Mouse (Mus musculus) limb, embryonic 11.5 days (tissue): Measurements from ENCODE around the gene Hint2. TPM values are rescaled to one million over a fixed set of nuclear protein-coding genes. Genes with fewer than 3 reads are reported as not detected.

Source experiments
- ATAC-seq: fragments of 200-750 bp; cut with Nextera tagmentation; 2 replicates; pipeline ENCODE4 v1.8.0; 2017; ENCODE audit warnings: low read depth; ENCODE audit not compliant: insufficient number of reproducible peaks, low FRiP score, low TSS enrichment
- DNase-seq: peaks from one replicate; pipeline ENCODE4 v3.0.0-alpha.2; 2015; ENCODE audit warnings: low spot score
- H3K27ac ChIP-seq: fragments of 300-500 bp; sonication (generic); replicated peaks from 2 replicates; pipeline ENCODE4 v1.5.1; 2014; ENCODE audit warnings: low read depth, mild to moderate bottlenecking, low read length
- H3K27me3 ChIP-seq: fragments of 300-500 bp; sonication (generic); 2 replicates; pipeline ENCODE4 v1.6.1; 2014; ENCODE audit warnings: mild to moderate bottlenecking, low read length, mixed read lengths; ENCODE audit not compliant: control insufficient read depth, insufficient read depth
- H3K36me3 ChIP-seq: fragments of 300-500 bp; sonication (generic); 2 replicates; pipeline ENCODE4 v1.6.1; 2014; ENCODE audit warnings: mild to moderate bottlenecking, low read length, moderate library complexity, mixed read lengths; ENCODE audit not compliant: control insufficient read depth, insufficient read depth
- H3K4me1 ChIP-seq: fragments of 300-500 bp; sonication (generic); 2 replicates; pipeline ENCODE4 v1.6.1; 2014; ENCODE audit warnings: low read length, mixed read lengths; ENCODE audit not compliant: control insufficient read depth, insufficient read depth
- H3K4me2 ChIP-seq: fragments of 300-500 bp; sonication (generic); 2 replicates; pipeline ENCODE4 v1.6.1; 2014; ENCODE audit warnings: low read depth, mild to moderate bottlenecking, moderate library complexity; ENCODE audit not compliant: severe bottlenecking
- H3K4me3 ChIP-seq: fragments of 300-500 bp; sonication (generic); 2 replicates; pipeline ENCODE4 v1.5.1; 2014; ENCODE audit warnings: low read depth, low read length
- H3K9ac ChIP-seq: fragments of 300-500 bp; sonication (generic); 2 replicates; pipeline ENCODE4 v1.6.1; 2014; ENCODE audit warnings: mild to moderate bottlenecking, low read length
- H3K9me3 ChIP-seq: fragments of 300-500 bp; sonication (generic); 2 replicates; pipeline ENCODE4 v1.6.1; 2016; ENCODE audit warnings: low read length; ENCODE audit not compliant: control insufficient read depth
- WGBS: fragments of 180-500 bp; shearing (Covaris S2); extraction: QIAGEN DNeasy Blood & Tissue Kit; methylation state at CpG from one replicate; pipeline ENCODE4 v1.1.7; 2014; 5-methylcytosine and 5-hydroxymethylcytosine counted together
- polyA plus RNA-seq: library from polyadenylated mRNA; unstranded; fragments of >200 nt; fragmentation: Nextera tagmentation; extraction: Ambion mirVana; gene quantifications from 2 replicates; pipeline ENCODE4 v1.2.1, GENCODE M21; 2014

The Hint2 gene
- polyA plus RNA-seq, 1 experiment from 2014 or later = 71.4 TPM

- Histone ChIP-seq H3K4me1 (no peaks in the 10 kb centered on the region), H3K9me3 (no peaks in the 10 kb centered on the region), H3K36me3 (no peaks in the 10 kb centered on the region), H3K4me2 (no peak overlapping the region), H3K9ac (no peak overlapping the region), H3K27ac (no peak overlapping the region), H3K27me3 (no peaks in the 10 kb centered on the region), H3K4me3 (no peak overlapping the region)
- ATAC-seq (no peak), DNase-seq (no peak)
- 72% methylated on average over 5 of the region's 5 CpGs for WGBS
Measured at GRCm38 (mm10) chr4:43693806-43694241, 37.6 kb upstream of the Hint2 start.

GRCm38 (mm10) chr4:43691026-43691425, 34.8 kb upstream of the Hint2 start:
- H3K27me3 ChIP-seq = no peaks in the 10 kb centered on the region
- no peak overlapping the region for H3K9ac ChIP-seq
- 0 out of 2 replicates have a peak, but pooled peaks cover 2% of the 10 kb centered on the region for H3K36me3 ChIP-seq
- no peak overlapping the region for H3K4me2 ChIP-seq
- H3K4me3 ChIP-seq = no peak overlapping the region
- H3K27ac ChIP-seq = no peak overlapping the region
- no peaks in the 10 kb centered on the region for H3K4me1 ChIP-seq
- ATAC-seq (no peak), DNase-seq (no peak)
- 87% methylated on average over 5 of the region's 5 CpGs for WGBS
- no peaks in the 10 kb centered on the region for H3K9me3 ChIP-seq

GRCm38 (mm10) chr4:43690021-43690420, 33.8 kb upstream of the Hint2 start:
- no peak overlapping the region for H3K4me3 ChIP-seq
- no peak overlapping the region for H3K4me2 ChIP-seq
- ATAC-seq = no peak
- no peaks in the 10 kb centered on the region for H3K4me1 ChIP-seq
- H3K36me3 ChIP-seq = 0 out of 2 replicates have a peak, but pooled peaks cover 2% of the 10 kb centered on the region
- no peak for DNase-seq
- WGBS = 95% methylated on average over 17 of the region's 17 CpGs
- no peaks in the 10 kb centered on the region for H3K27me3 ChIP-seq
- H3K9me3 ChIP-seq = no peaks in the 10 kb centered on the region
- no peak overlapping the region for H3K9ac ChIP-seq
- no peak overlapping the region for H3K27ac ChIP-seq

GRCm38 (mm10) chr4:43679416-43680043, 23.3 kb upstream of the Hint2 start:
- no peak overlapping the region for H3K9ac ChIP-seq
- no peaks in the 10 kb centered on the region for H3K9me3 ChIP-seq
- no peak overlapping the region for H3K27ac ChIP-seq
- DNase-seq (no peak), ATAC-seq (no peak)
- no peak overlapping the region for H3K4me2 ChIP-seq
- WGBS = 83% methylated on average over 7 of the region's 7 CpGs
- no peak overlapping the region for H3K4me3 ChIP-seq
- no peaks in the 10 kb centered on the region for H3K4me1 ChIP-seq
- H3K27me3 ChIP-seq = no peaks in the 10 kb centered on the region
- H3K36me3 ChIP-seq = no peaks in the 10 kb centered on the region; the same call in 1 of the 2 replicates

GRCm38 (mm10) chr4:43678541-43678940, 22.3 kb upstream of the Hint2 start:
- Histone ChIP-seq H3K4me2 (no peak overlapping the region), H3K27me3 (no peaks in the 10 kb centered on the region), H3K36me3 (no peaks in the 10 kb centered on the region; the same call in 1 of the 2 replicates), H3K9ac (no peak overlapping the region), H3K4me1 (no peaks in the 10 kb centered on the region), H3K9me3 (no peaks in the 10 kb centered on the region), H3K4me3 (no peak overlapping the region), H3K27ac (no peak overlapping the region)
- DNase-seq (no peak), ATAC-seq (no peak)
- WGBS = 88% methylated on average over 6 of the region's 6 CpGs

GRCm38 (mm10) chr4:43675608-43676007, 19.3 kb upstream of the Hint2 start:
- DNase-seq = no peak
- H3K27ac ChIP-seq = no peak overlapping the region
- H3K9ac ChIP-seq = no peak overlapping the region
- ATAC-seq = no peak
- H3K36me3 ChIP-seq = no peaks in the 10 kb centered on the region
- no peaks in the 10 kb centered on the region for H3K9me3 ChIP-seq
- H3K4me2 ChIP-seq = no peak overlapping the region
- H3K4me1 ChIP-seq = no peaks in the 10 kb centered on the region
- no peaks in the 10 kb centered on the region for H3K27me3 ChIP-seq
- H3K4me3 ChIP-seq = no peak overlapping the region
- 75% methylated on average over 4 of the region's 4 CpGs for WGBS

- DNase-seq (no peak), ATAC-seq (no peak)
- Histone ChIP-seq H3K9me3 (no peaks in the 10 kb centered on the region), H3K4me2 (no peak overlapping the region), H3K36me3 (no peaks in the 10 kb centered on the region), H3K4me1 (0 out of 2 replicates have a peak, but pooled peaks cover under 1% of the 10 kb centered on the region), H3K27me3 (no peaks in the 10 kb centered on the region), H3K9ac (no peak overlapping the region), H3K4me3 (no peak overlapping the region), H3K27ac (no peak overlapping the region)
- WGBS = 87% methylated on average over 5 of the region's 5 CpGs
Measured at GRCm38 (mm10) chr4:43674974-43675373, 18.7 kb upstream of the Hint2 start.

GRCm38 (mm10) chr4:43673703-43674102, 17.4 kb upstream of the Hint2 start:
- no peak for ATAC-seq
- no peak overlapping the region for H3K27ac ChIP-seq

GRCm38 (mm10) chr4:43672070-43672469, 15.8 kb upstream of the Hint2 start:
- 0 out of 2 replicates have a peak, but pooled peaks cover 6% of the 10 kb centered on the region for H3K4me1 ChIP-seq
- 17% methylated on average over 2 of the region's 2 CpGs for WGBS
- no peak overlapping the region for H3K4me3 ChIP-seq
- H3K27ac ChIP-seq = no peak overlapping the region
- no peak overlapping the region for H3K9ac ChIP-seq
- no peaks in the 10 kb centered on the region for H3K36me3 ChIP-seq
- DNase-seq (peak; percentile 94), ATAC-seq (no peak)
- H3K9me3 ChIP-seq = no peaks in the 10 kb centered on the region
- H3K4me2 ChIP-seq = no peak overlapping the region
- H3K27me3 ChIP-seq = no peaks in the 10 kb centered on the region

More at GRCm38 (mm10) chr4:43673703-43674102, 17.4 kb upstream of the Hint2 start:
- no peak overlapping the region for H3K9ac ChIP-seq
- no peak overlapping the region for H3K4me3 ChIP-seq
- H3K4me2 ChIP-seq = no peak overlapping the region
- DNase-seq = no peak
- H3K27me3 ChIP-seq = no peaks in the 10 kb centered on the region
- 0 out of 2 replicates have a peak, but pooled peaks cover 6% of the 10 kb centered on the region for H3K4me1 ChIP-seq
- H3K9me3 ChIP-seq = no peaks in the 10 kb centered on the region
- WGBS = 78% methylated on average over 8 of the region's 8 CpGs
- H3K36me3 ChIP-seq = no peaks in the 10 kb centered on the region
